Mouse (Mus musculus) layer of hippocampus, adult 11-12 months (tissue): ENCODE results near the gene Olfr643.

Source experiments
- DNase-seq: peaks from one replicate; pipeline ENCODE4 v3.0.0; 2022; ENCODE audit warnings: low spot score

Olfr643 gene

GRCm38 (mm10) chr7:104137305-104137704 lies at the start of gene Olfr643:
TSS of gene Olfr643 (minus strand) at chr7:104137405.
- no peak for DNase-seq

DNA sequence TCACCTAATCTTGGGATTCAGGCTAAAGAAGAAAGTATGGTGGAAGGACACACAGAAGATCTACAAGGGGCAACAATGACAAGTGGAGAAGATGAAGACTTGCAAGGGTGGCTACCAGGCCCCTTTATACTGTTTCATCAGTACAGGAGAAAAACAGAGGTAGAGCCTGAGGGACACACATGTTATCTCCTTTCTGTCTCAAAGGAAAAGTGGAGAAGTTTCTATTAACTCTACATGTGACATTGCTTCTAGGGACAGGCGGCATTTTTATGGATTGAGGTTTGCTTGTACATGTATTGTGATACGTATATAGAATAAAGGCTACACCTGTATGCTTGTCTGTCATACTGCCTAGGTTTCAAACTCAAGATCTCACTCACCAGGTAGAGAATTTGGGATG lies 46.1 kb upstream of the Olfr643 start, which contains the start of gene Olfr648:
TSS of gene Olfr648 (minus strand) at position 101 of the 400 bp plus-strand sequence.
- DNase-seq = no peak

DNA sequence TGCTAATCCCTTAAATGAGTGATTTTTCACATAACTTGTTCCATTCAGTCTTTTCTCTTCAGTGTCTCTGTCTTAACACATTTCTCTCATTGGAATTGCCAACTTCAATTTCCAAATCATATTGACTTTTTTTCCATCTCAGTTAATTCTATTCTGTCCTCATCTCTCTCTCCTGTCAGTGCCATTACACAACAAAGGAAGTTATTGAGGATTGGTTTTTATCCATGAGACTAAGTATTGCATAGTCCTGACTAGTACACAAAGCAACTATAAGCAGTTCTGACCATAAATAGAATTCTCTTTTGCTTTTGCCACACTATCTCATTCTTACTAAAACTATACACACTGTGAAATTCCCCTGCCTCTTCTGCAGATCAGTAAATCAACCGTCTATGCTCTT lies 41.9 kb upstream of the Olfr643 start:
- DNase-seq = no peak

GRCm38 (mm10) chr7:104178422-104179054 lies 41.3 kb upstream of the Olfr643 start:
- no peak for DNase-seq

DNA sequence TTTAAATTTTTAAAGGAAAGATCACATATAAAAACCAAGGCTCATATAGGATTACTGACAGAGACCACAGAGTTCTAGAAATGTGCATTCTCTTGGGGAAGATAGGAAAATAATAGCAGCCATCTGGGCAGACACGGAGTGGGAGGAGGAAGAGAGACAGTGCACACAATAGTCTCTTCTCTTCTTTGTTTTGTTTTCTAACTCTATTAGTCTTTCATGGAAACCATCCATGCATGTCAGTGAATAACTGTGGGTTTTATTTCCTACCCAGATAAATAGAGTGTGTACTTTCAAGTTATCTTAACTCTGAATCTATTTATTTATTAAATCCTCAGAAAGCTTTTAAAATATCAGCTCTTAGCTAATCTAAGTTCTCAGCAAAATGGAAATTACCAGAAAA lies 37.9 kb upstream of the Olfr643 start:
- no peak for DNase-seq

- DNase-seq = no peak
These were observed 32.5 kb upstream of the Olfr643 start for GRCm38 (mm10) chr7:104169634-104170204.

GRCm38 (mm10) chr7:104167105-104167504 lies 29.9 kb upstream of the Olfr643 start:
- no peak for DNase-seq

GRCm38 (mm10) chr7:104150456-104150855 lies 13.3 kb upstream of the Olfr643 start, which contains the start of gene Ubqlnl:
TSS of gene Ubqlnl (minus strand) at chr7:104150556.
- DNase-seq = no peak

DNA sequence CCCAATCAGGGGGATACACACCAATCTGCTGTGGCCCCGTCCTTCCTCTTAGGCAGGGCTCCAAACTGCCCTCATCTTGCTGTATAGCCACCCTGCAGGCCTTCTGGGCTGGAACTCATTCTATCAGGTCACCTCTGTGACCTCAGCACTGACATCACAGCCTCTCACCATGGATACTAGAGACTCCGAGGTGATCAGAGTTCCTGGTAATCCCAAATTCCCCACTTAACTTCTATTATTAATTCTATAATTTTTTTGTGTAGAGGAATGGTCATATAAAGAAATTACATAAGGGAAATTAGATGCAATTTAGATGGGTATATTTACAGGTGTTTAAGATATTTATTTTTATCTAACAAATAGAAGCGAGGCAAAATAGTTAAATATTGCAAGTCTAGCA lies 6.0 kb upstream of the Olfr643 start, which contains the start of gene Ubqln3:
TSS of gene Ubqln3 (minus strand) at position 101 of the 400 bp plus-strand sequence.
- no peak for DNase-seq

- DNase-seq = no peak
These were observed 7.5 kb downstream of the Olfr643 start, which contains the start of gene Ubqln5 for GRCm38 (mm10) chr7:104129726-104130125. TSS of gene Ubqln5 (minus strand) at chr7:104129826.

- no peak for DNase-seq
These were observed 32.5 kb downstream of the Olfr643 start, which contains the start of gene Olfr646 for GRCm38 (mm10) chr7:104104757-104104972. TSS of gene Olfr646 (plus strand) at chr7:104104873.

GRCm38 (mm10) chr7:104103913-104104756 lies 33.1 kb downstream of the Olfr643 start:
- no peak for DNase-seq

GRCm38 (mm10) chr7:104085365-104085764 lies 51.8 kb downstream of the Olfr643 start, which contains the start of gene Olfr645:
TSS of gene Olfr645 (minus strand) at chr7:104085465.
- DNase-seq = no peak

GRCm38 (mm10) chr7:104071769-104072168 lies 65.4 kb downstream of the Olfr643 start, which contains the start of gene Olfr644:
TSS of gene Olfr644 (minus strand) at chr7:104071869.
- DNase-seq = no peak

GRCm38 (mm10) chr7:104061345-104061744 lies 75.9 kb downstream of the Olfr643 start, which contains the start of gene 4930516K23Rik:
TSS of gene 4930516K23Rik (minus strand) at chr7:104061445.
- DNase-seq = no peak

DNA sequence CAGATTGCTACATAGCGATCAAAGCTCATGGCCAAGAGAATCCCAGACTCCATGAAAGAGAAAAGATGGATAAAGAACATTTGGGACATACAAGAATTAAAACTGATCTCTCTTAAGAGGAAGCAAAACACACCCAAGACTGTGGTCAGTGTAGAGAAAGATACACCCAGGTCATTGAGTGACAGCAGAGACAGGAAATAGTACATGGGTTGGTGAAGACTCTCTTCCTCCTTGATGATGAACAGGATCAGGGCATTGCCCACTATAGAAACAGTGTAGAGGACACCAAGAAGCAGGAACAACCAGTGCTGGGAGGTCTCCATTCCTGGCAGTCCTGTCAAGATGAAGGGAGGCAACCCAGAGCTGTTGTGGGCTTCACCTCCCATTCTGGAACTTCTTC lies 78.0 kb downstream of the Olfr643 start:
- no peak for DNase-seq

DNA sequence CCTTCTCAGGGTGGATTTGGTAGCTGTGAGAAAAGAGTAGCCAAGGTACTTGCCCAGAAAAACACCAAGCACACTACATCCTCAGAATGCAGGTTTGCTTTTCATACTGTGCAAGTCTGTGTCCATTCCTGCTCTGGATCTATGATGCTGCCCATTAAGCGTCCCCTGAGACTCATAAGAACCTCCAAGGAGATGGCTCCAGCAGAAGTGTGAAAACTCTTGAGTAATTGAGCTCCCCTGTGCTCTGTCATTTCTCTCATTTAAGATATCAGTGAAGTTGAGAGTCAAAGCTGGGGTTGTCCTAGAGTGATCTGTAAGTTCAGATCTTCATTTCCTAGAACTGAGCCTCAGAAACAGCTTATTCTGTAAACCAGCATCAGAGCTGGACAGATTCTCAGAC lies 84.6 kb downstream of the Olfr643 start, which contains the start of gene Olfr642:
TSS of gene Olfr642 (minus strand) at position 101 of the 400 bp plus-strand sequence.
- DNase-seq = no peak

DNA sequence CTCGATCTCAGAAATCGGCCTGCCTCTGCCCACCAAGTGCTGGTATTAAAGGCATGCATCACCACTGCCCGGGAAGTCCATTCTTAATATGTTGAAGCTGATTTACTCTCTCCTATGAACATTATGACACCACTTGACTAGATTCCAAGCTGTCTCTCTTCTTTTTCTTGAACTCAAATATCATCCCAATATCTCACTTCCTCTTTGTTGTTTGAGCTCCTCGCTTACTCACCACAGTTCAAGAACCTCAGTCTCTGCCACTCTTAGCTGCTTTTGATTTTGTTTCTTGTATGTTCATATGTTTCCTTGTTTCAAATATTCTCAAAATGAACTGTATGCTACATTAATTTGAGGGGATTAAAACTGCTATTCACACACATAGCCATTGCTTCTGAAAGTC lies 86.5 kb downstream of the Olfr643 start:
- no peak for DNase-seq

- no peak for DNase-seq
These were observed 102.1 kb downstream of the Olfr643 start, which contains the start of gene Olfr641 for GRCm38 (mm10) chr7:104035145-104035544. TSS of gene Olfr641 (plus strand) at chr7:104035445.

- DNase-seq = no peak
These were observed 110.2 kb downstream of the Olfr643 start for GRCm38 (mm10) chr7:104026978-104027377.

GRCm38 (mm10) chr7:104025473-104025872 lies 111.7 kb downstream of the Olfr643 start, which contains the start of gene Olfr640:
TSS of gene Olfr640 (minus strand) at chr7:104025573.
- no peak for DNase-seq

DNA sequence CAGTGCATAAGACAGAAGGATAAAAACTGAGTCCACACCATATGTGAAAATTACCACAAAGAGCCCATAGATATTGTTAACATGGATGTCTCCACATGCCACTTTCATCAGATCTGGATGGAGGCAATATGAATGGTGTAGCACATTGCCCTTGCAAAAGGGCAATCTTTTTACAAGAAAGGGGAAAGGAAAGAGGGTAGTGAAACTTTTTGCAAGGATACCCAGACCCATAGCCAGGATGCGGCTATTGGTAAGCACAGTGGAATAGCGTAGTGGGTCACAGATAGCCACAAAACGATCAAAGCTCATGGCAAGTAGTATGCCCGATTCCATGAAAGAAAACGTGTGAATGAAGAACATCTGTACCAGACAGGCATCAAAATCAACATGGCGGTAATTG lies 115.6 kb downstream of the Olfr643 start:
- no peak for DNase-seq
